Comparison of ENCODE assay signal across 8 mouse cellular contexts in genomic region chr15:67019194-67019661, GRCm38 (mm10).
A peak's percentile ranks its signal among the peaks of the same experiment; 100 is the strongest.
DNase-seq lines count a peak whose midpoint lies in the region; ATAC-seq and TF ChIP-seq lines count a peak whose summit lies in the region.

No protein-coding gene starts in this region.

- no peak for TF ChIP-seq POLR2A in myocyte (IDR thresholded peaks at IDR 0.05; ENCODE audit: insufficient read length, low read depth)

- no peaks in the 10 kb centered on the region for H3K36me3 ChIP-seq in heart, embryonic 11.5 days (ENCODE audit: control insufficient read depth, insufficient read depth, low read length)
- no peaks in the 10 kb centered on the region for H3K36me3 ChIP-seq in myocyte (ENCODE audit: control insufficient read depth, insufficient read depth)

- H3K9me3 ChIP-seq in heart, embryonic 11.5 days (replicated peaks; ENCODE audit: control insufficient read depth, low read length): no peaks in the 10 kb centered on the region

- H3K9ac ChIP-seq in heart, embryonic 11.5 days (ENCODE audit: low read depth, low read length): no peak overlapping the region

- DNase-seq in ovary, postnatal 36 days (ENCODE audit: low spot score): peak; percentile 30
- DNase-seq in ovary, postnatal 14 days (ENCODE audit: low spot score): no peak
- DNase-seq in kidney, postnatal 10 days: peak; percentile 81
- DNase-seq in layer of hippocampus, postnatal 36 days: no peak
- DNase-seq in urinary bladder, adult 2 months (ENCODE audit: low spot score): no peak

- H3ac ChIP-seq in myocyte (ENCODE audit: control insufficient read depth, insufficient read length): no peak overlapping the region

- WGBS in heart, embryonic 11.5 days (ENCODE audit: insufficient replicate concordance): 28% methylated on average over 6 of the region's 6 CpGs

- no peak overlapping the region for H3K4me2 ChIP-seq in heart, embryonic 11.5 days
- H3K4me2 ChIP-seq in myocyte (ENCODE audit: low read depth): peak overlapping the region; percentile 31

- 0 out of 2 replicates have a peak, but pooled peaks cover 3% of the 10 kb centered on the region for H3K4me1 ChIP-seq in heart, embryonic 11.5 days (ENCODE audit: control insufficient read depth, insufficient read depth, low read length)

- H3K27ac ChIP-seq in heart, embryonic 11.5 days (ENCODE audit: low read depth, low read length): no peak overlapping the region

- H3K79me2 ChIP-seq in myocyte (ENCODE audit: control insufficient read depth, insufficient read depth): no peaks in the 10 kb centered on the region

- 0 out of 2 replicates have a peak, but pooled peaks have one; percentile 13 for ATAC-seq in heart, embryonic 11.5 days (replicated peaks; ENCODE audit: insufficient number of reproducible peaks, low FRiP score, low TSS enrichment)
- no peak for ATAC-seq in erythroblast, adult 5-6 weeks (replicated peaks; ENCODE audit: low FRiP score, poor library complexity, severe bottlenecking)

- no peak overlapping the region for H3K4me3 ChIP-seq in heart, embryonic 11.5 days (ENCODE audit: low read depth, low read length)
- H3K4me3 ChIP-seq in myocyte: no peak overlapping the region

- no peaks in the 10 kb centered on the region for H3K27me3 ChIP-seq in heart, embryonic 11.5 days (ENCODE audit: control insufficient read depth, insufficient read depth, low read length)
- no peaks in the 10 kb centered on the region for H3K27me3 ChIP-seq in myocyte (ENCODE audit: control insufficient read depth, insufficient read depth, insufficient read length)

TF ChIP-seq in myocyte, 11 proteins besides CTCF, POLR2A, EP300 and RAD21:
- TF ChIP-seq MYOG (IDR thresholded peaks at IDR 0.05; ENCODE audit: control insufficient read depth in 1 of 3, insufficient read depth in 1 of 3, insufficient read length in 2 of 3, low read depth in 2 of 3) (peak in 2 of 3 experiments; percentile 88 to 94), MYOD1 (IDR thresholded peaks at IDR 0.05; ENCODE audit: control insufficient read depth in 1 of 3, insufficient read length in 2 of 3, low read depth in 2 of 3) (peak in 2 of 3 experiments; percentile 53 to 85), POLR2AphosphoS2 (IDR thresholded peaks at IDR 0.05; ENCODE audit: insufficient read length, low read depth) (no peak), MAX (IDR thresholded peaks at IDR 0.05; ENCODE audit: low read depth) (no peak), TCF12 (IDR thresholded peaks at IDR 0.05; ENCODE audit: insufficient read depth, poor library complexity, severe bottlenecking) (peak; percentile 65), CEBPB (IDR thresholded peaks at IDR 0.05; ENCODE audit: insufficient read depth, poor library complexity, severe bottlenecking) (no peak)

Comparison
In these comparisons a context has a peak if more than half of its experiments do, and no peak if none do; other contexts are left out.
1. DNase-seq: peak in ovary, postnatal 36 days (single experiment) and kidney, postnatal 10 days (single experiment); none in ovary, postnatal 14 days (single experiment), layer of hippocampus, postnatal 36 days (0 of 2) and urinary bladder, adult 2 months (single experiment).